Mouse (Mus musculus) kidney, postnatal 25 days (tissue): Measurements from ENCODE around the gene Clybl.
A peak's percentile ranks its signal among the peaks of the same experiment; 100 is the strongest.

Experiments
- DNase-seq, 2 experiments: peaks; one replicate each; pipeline ENCODE4 v3.0.0; 2021; ENCODE audit warnings: mixed read lengths in 2 of 2

Gene Clybl

GRCm38 (mm10) chr14:122432558-122432957 is 251.1 kb downstream of the Clybl start:
- DNase-seq = no peak

- no peak for DNase-seq
Observed at GRCm38 (mm10) chr14:122434039-122434438, 252.5 kb downstream of the Clybl start.

GRCm38 (mm10) chr14:122436850-122437249 is 255.3 kb downstream of the Clybl start:
- DNase-seq = no peak

GRCm38 (mm10) chr14:122449601-122450495 is 268.3 kb downstream of the Clybl start:
- no peak for DNase-seq

- peak; percentile 64 to 80 for DNase-seq
Observed at GRCm38 (mm10) chr14:122450496-122451382, 269.2 kb downstream of the Clybl start, which contains the start of gene Gm5089. TSS of gene Gm5089 (minus strand) at chr14:122451115.

GRCm38 (mm10) chr14:122451551-122452145 is 270.1 kb downstream of the Clybl start:
- no peak for DNase-seq
